Mouse (Mus musculus) brain, embryonic 14.5 days (tissue): ENCODE measurements around the gene Vmn2r100. TPM values are rescaled to one million over a fixed set of nuclear protein-coding genes. Genes with fewer than 3 reads are reported as not detected.

Source experiments
- DNase-seq: peaks from one replicate; pipeline ENCODE4 v3.0.0-alpha.2; 2011; ENCODE audit warnings: low read depth
- CTCF ChIP-seq: fragments of 200-500 bp; IDR thresholded peaks from 2 replicates; pipeline ENCODE4 v1.5.1; 2012; ENCODE audit warnings: inconsistent platforms, mild to moderate bottlenecking, moderate library complexity, borderline replicate concordance; ENCODE audit not compliant: insufficient read depth, insufficient read length; ENCODE audit errors: extremely low read depth
- POLR2A ChIP-seq: fragments of 200-500 bp; IDR thresholded peaks from 2 replicates; pipeline ENCODE4 v1.6.1; 2012; ENCODE audit warnings: mild to moderate bottlenecking, inconsistent platforms, borderline replicate concordance; ENCODE audit not compliant: poor library complexity, insufficient read depth, insufficient read length, severe bottlenecking; ENCODE audit errors: extremely low read depth
- polyA plus RNA-seq: library from polyadenylated mRNA; depleted of rRNA; stranded (reverse); fragments of >200 nt; gene quantifications from 2 replicates; pipeline ENCODE4 v1.2.3, GENCODE M21; 2012; rRNA removed

Vmn2r100 gene
- polyA plus RNA-seq, result not detected in 2 replicates

- TF ChIP-seq CTCF (no peak), POLR2A (no peak)
- no peak for DNase-seq
Observed at GRCm38 (mm10) chr17:19504432-19504831, at the start of gene Vmn2r100. Gene Vmn2r100, plus strand, starts transcription at chr17:19504732.

- TF ChIP-seq CTCF (no peak), POLR2A (no peak)
- DNase-seq, result no peak
Observed at GRCm38 (mm10) chr17:19482866-19483265, 21.7 kb upstream of the Vmn2r100 start.

DNA sequence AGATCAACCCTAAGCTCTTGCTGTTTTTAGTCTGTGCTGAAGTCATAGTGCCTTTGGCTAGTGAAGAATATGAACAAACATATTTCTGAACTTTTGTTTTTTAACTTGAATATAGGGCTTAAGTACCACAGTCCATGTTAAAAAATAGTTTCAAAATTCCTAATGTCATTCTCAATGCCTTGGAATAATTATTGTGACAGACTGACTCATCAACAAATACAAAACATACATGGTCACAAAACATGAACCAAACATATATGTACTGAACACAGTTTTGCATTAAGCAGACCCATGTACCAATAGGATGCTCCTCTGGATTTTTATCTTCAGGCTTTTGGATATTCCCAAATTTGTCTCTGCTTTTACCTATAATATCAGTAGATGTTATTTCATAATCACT is 72.4 kb downstream of the Vmn2r100 start, which contains the start of gene Vmn2r101:
Gene Vmn2r101 (plus strand): TSS at position 301 of the 400 bp plus-strand sequence.
- TF ChIP-seq CTCF (no peak), POLR2A (no peak)
- no peak for DNase-seq

Other genes starting within 250 kb of the Vmn2r100 start
- gene Vmn2r99, start 142.8 kb upstream of the Vmn2r100 start, polyA plus RNA-seq, result not detected in 2 replicates
- gene Vmn2r101, start 72.5 kb downstream of the Vmn2r100 start, polyA plus RNA-seq, result not detected in 2 replicates
- gene Vmn2r102, start 155.6 kb downstream of the Vmn2r100 start, polyA plus RNA-seq, result not detected in 2 replicates